Mouse (Mus musculus): ENCODE results near the gene Optc. TPM values are rescaled to one million over a fixed set of nuclear protein-coding genes. Genes with fewer than 3 reads are reported as not detected.
A peak's percentile ranks its signal among the peaks of the same experiment; 100 is the strongest.

Optc gene
- total RNA-seq, 2 experiments from 2014 or later, result 0.19 TPM; not detected in 1

- no peak for DNase-seq (ENCODE audit: low spot score)
These were observed 23.7 kb downstream of the Optc start for GRCm38 (mm10) chr1:133884090-133884489.

GRCm38 (mm10) chr1:133882283-133883217 lies 25.2 kb downstream of the Optc start:
- no peak for DNase-seq (ENCODE audit: low spot score)

GRCm38 (mm10) chr1:133881813-133882212 lies 26.0 kb downstream of the Optc start:
- no peak for DNase-seq (ENCODE audit: low spot score)

- DNase-seq (ENCODE audit: low spot score), result no peak
These were observed 28.9 kb downstream of the Optc start for GRCm38 (mm10) chr1:133878825-133879423.

- no peak for DNase-seq (ENCODE audit: low spot score)
These were observed 30.9 kb downstream of the Optc start for GRCm38 (mm10) chr1:133876936-133877335.

GRCm38 (mm10) chr1:133873086-133873813 lies 34.5 kb downstream of the Optc start:
- no peak for DNase-seq (ENCODE audit: low spot score)

GRCm38 (mm10) chr1:133871241-133871640 lies 36.6 kb downstream of the Optc start:
- DNase-seq (ENCODE audit: low spot score), result no peak

- no peak for DNase-seq (ENCODE audit: low spot score)
These were observed 38.6 kb downstream of the Optc start for GRCm38 (mm10) chr1:133869221-133869620.

GRCm38 (mm10) chr1:133863257-133863997 lies 44.4 kb downstream of the Optc start:
- DNase-seq (ENCODE audit: low spot score), result no peak

- no peak for DNase-seq (ENCODE audit: low spot score)
These were observed 46.8 kb downstream of the Optc start for GRCm38 (mm10) chr1:133861028-133861427.

- no peak for DNase-seq (ENCODE audit: low spot score)
These were observed 47.7 kb downstream of the Optc start for GRCm38 (mm10) chr1:133859821-133860711.

GRCm38 (mm10) chr1:133859257-133859656 lies 48.5 kb downstream of the Optc start:
- DNase-seq (ENCODE audit: low spot score), result no peak

GRCm38 (mm10) chr1:133857781-133858180 lies 50.0 kb downstream of the Optc start:
- no peak for DNase-seq (ENCODE audit: low spot score)

- no peak for DNase-seq (ENCODE audit: low spot score)
These were observed 50.6 kb downstream of the Optc start for GRCm38 (mm10) chr1:133857171-133857570.

GRCm38 (mm10) chr1:133856655-133857054 lies 51.1 kb downstream of the Optc start:
- DNase-seq (ENCODE audit: low spot score), result no peak

GRCm38 (mm10) chr1:133856133-133856541 lies 51.7 kb downstream of the Optc start:
- no peak for DNase-seq (ENCODE audit: low spot score)

- no peak for DNase-seq (ENCODE audit: low spot score)
These were observed 52.4 kb downstream of the Optc start for GRCm38 (mm10) chr1:133855274-133856017.

GRCm38 (mm10) chr1:133854421-133855273 lies 53.2 kb downstream of the Optc start:
- peak; percentile 30 for DNase-seq (ENCODE audit: low spot score)

Data from gastrocnemius, adult 18-20 months (tissue).